Mouse (Mus musculus): ENCODE measurements at regions not wholly inside any gene's neighbourhood (a gene's known extent, or its start where the extent isn't known, plus 50 kb on each side); places are given as distances from the start of the nearest gene placed in this dataset.

- DNase-seq (ENCODE audit: low spot score): no peak
These were observed 278.7 kb downstream of the Cenpw start for GRCm38 (mm10) chr10:29921658-29922057.

GRCm38 (mm10) chr10:29897780-29898363 is 302.5 kb downstream of the Cenpw start:
- DNase-seq (ENCODE audit: low spot score): peak; percentile 16

GRCm38 (mm10) chr10:29864566-29864965 is 328.9 kb upstream of the Rspo3 start:
- no peak for DNase-seq (ENCODE audit: low spot score)

- no peak for DNase-seq (ENCODE audit: low spot score)
These were observed 320.2 kb upstream of the Rspo3 start for GRCm38 (mm10) chr10:29855749-29856313.

DNA sequence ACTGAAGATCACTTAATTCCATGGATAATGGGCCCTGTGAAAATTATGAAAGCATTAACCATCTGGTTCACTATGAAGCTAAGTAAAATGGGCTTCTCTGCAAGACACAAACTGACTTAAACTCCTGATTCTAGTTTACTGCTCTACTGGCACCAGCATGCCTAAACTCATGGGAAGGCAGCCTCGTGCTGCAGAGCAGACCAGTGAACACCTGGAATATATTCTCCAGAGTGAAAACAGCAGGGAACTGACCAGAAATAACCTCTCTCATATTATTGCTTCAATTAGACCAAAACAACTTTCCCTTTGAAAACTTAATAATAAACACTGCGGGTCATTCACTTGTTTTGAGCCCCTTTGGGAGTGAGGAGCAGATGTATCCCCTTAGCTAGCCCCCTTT is 316.8 kb upstream of the Rspo3 start:
- no peak for DNase-seq (ENCODE audit: low spot score)

- no peak for DNase-seq (ENCODE audit: low spot score)
These were observed 289.4 kb upstream of the Rspo3 start for GRCm38 (mm10) chr10:29824939-29825658.

- DNase-seq (ENCODE audit: low spot score): no peak
These were observed 288.7 kb upstream of the Rspo3 start for GRCm38 (mm10) chr10:29824413-29824812.

GRCm38 (mm10) chr10:29823177-29823576 is 287.5 kb upstream of the Rspo3 start:
- DNase-seq (ENCODE audit: low spot score): peak; percentile 15

DNA sequence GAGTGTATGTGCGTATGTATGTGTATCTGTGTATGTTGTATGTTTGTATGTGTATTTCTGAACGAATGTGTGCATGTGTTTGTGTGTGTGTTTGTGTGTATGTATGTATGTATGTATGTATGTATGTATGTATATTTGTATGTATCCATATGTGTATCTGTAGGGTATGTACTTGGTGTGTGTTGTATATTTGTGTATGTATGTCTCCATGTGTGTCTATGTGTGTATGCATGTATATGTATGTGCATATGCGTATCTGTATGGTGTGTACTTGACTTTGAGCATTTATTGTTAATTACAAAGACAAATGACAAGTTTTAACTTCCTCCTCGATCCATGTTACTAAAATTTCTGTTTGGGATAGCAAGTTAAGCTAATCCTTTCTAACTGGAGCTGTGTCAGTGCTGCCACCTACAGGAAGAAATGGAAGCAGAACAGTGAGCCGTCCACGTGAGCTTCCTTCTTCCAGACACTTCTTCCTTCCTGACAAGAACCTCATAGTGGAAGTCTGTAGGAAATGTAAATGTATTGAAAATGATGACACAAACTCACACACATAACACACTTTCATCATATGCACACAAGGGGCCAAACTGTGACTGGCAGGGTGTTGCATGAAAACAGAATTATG is 268.4 kb upstream of the Rspo3 start:
- DNase-seq (ENCODE audit: low spot score): peak; percentile 44

GRCm38 (mm10) chr10:29802637-29803036 is 267.0 kb upstream of the Rspo3 start:
- no peak for DNase-seq (ENCODE audit: low spot score)

GRCm38 (mm10) chr10:29794663-29795062 is 259.0 kb upstream of the Rspo3 start:
- DNase-seq (ENCODE audit: low spot score): no peak

GRCm38 (mm10) chr10:29786220-29786810 is 250.6 kb upstream of the Rspo3 start:
- DNase-seq (ENCODE audit: low spot score): no peak

DNA sequence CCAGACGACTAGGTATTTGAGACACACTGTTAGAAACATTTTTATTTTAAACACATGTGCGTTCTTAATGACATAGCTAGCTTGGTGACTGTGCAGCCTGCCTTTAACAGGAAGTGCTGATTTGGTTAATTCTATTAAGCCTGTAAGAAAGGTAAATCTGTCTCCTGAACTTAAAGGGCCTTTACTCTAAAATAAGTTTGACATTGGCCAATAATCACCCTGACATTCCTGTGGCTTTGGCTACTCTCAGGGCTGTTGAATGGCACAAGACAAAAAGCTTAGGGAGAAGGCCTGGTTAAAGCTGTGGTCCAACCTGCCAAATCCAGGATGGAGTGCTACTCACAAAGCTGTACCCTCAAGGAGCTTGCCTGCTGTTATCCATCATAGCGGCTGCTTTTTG is 201.0 kb upstream of the Rspo3 start:
- no peak for DNase-seq (ENCODE audit: low spot score)

GRCm38 (mm10) chr10:29725319-29725718 is 189.7 kb upstream of the Rspo3 start:
- DNase-seq (ENCODE audit: low spot score): no peak

DNA sequence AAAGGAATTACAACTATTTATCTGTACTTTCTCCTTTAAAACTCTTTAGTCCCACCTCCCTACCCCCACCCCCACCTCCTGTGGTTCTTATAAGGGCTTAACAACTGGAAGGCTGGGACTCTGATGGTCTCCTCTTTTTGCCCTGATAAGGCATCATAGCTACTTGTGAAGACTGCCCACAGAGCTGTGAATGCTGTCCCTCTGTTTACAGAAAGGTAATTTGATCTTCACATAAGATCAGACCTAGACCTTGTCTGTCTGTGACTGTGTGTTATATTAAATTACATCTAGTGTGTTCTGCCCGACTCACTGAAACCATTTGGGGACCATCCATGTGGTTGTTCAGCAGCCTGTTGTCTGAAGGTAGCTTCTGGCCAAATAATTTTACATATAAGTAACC is 175.3 kb upstream of the Rspo3 start:
- no peak for DNase-seq (ENCODE audit: low spot score)

DNA sequence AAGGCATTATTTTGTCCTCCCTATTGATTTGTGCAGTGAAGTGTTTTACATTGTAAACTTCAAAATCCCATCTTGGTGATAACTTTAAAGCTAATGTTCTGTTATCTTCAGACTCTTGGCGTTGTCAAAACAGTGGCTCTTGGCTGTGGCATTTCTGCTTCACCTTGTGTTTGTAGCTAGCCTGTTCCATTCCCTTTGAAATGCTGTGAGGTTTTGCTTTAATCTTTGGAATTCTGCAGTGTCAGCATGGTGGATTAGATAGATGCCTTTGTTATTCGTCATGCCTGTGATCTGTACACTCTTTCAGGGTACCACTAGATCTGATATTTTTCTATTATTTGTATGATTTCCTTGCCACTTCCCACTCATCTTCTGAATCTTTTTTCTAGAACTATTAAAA is 173.0 kb upstream of the Rspo3 start:
- no peak for DNase-seq (ENCODE audit: low spot score)

DNA sequence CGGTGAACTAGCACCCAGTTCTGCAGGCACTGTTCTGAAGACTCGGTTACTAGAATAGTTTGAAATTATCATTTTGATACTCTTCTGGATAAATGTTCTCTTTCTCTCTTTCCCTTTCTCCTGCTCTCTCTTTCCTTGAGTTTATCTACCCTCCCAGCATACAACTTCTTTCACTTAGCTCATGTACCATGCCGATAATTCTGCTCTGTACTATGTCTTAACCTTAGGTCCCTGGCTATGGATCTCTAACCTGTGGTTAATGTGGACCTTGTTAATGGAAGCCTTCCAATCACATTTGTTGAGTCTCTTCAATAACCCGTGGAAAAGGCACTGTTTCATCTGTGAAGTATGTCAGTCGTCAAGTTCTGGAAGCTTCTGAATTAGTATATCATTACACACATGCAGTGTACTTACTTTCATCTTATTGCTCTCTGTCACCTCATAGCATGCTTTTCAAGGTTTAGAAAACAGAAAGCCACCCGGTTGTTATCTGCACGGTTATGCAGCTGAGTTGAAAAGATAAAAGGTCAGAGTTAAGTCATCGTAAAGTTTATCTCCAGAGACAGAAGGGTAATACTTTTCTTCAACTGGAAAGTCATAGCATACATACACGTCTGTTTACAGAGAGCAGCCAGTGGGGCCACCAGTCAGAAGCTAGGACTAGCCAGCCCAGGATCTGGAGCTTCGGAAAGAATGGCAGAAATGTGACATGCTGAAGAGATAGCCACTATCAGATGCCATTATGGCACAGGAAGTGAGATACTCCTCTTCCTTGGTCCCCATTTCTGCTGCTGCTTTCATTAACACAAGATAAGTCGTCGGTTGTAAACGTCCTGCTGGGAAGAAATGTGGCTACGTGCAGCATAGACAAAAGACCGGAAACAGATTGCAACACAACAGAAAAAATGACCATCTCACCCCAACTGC is 157.6 kb upstream of the Rspo3 start:
- no peak for DNase-seq (ENCODE audit: low spot score)

DNA sequence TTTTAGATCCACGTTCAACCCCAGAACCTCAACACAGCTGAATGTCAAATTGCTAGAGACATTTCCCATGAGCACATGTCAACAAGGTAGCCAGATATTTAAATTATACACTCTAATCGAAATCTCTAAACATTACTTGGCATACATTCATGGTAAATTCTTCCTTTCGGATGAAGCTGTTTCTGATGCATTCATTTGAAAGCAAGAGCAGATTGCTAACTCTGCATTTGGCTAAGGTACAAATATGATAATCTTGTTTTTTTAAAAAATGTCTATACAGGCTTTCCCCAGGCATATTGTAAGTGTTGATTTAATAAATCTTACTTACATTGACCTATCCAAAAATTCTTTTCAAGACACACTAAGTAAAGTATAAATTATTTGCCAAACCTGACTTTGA is 153.9 kb upstream of the Rspo3 start:
- no peak for DNase-seq (ENCODE audit: low spot score)

DNA sequence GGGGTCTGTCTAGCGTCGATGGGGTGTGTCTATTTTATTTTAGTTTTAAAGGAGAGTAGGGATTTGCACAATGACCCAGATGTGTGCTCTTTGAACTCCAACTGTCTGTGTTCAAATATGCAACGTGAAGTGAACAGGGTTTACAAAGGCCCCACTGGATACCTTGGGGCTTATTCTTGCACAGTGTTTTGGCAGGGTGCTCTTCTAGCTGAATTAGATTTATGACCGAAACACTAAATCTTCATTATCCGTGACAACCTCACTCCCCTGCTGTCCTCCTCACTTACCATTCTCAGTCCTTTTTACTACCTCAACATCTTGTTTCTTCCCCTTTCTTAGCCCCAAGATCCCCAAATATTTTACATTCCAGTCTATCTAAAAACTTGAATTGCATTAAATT is 151.3 kb upstream of the Rspo3 start:
- no peak for DNase-seq (ENCODE audit: low spot score)

DNA sequence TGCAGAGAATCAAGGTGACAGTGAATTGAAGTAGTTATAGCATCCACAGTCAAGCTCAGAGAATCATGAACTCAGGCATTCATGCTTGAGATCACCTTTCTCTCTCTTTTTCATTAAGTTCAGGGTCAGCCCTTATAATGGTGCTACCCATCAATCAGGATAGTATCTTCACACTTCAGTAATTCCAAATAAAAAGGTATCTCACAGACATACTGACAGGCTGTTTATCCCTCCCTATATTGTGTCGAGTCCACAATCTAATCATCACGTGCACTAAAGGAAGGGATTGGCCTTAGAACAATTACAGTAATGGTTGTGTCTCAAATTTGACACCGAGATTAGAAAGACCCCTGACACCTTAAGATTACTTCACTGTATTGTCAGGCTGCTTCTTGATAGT is 138.7 kb upstream of the Rspo3 start:
- DNase-seq (ENCODE audit: low spot score): no peak

GRCm38 (mm10) chr10:29661752-29662151 is 126.1 kb upstream of the Rspo3 start:
- no peak for DNase-seq (ENCODE audit: low spot score)

DNA sequence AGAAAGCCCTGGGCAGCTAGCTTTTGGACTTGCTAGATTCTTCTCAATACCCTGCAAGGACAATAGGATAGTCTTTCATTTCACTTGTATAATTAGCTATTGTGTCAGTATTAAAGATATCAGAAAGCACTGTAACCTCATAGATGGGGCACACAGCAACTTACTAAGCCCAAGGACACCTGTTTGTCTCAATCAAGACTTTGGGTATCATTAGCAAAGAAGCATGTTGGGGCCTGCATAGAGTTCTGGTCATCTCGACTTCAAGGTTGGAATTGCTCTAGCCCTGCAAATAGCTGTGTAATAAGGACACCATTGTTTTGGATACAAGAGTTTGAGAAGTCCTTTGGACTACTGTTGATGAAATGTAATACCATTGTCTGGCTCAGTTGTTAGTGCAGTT is 104.6 kb upstream of the Rspo3 start:
- DNase-seq (ENCODE audit: low spot score): no peak

All from left cerebral cortex, adult 11 months (tissue).